Mouse (Mus musculus): ENCODE data around the gene Kdm2b. TPM values are rescaled to one million over a fixed set of nuclear protein-coding genes. Genes with fewer than 3 reads are reported as not detected.

Kdm2b gene
- polyA plus RNA-seq, 1 experiment from 2014 or later = 73.8 TPM

- DNase-seq (ENCODE audit: low spot score) = no peak
- no peak for ATAC-seq
- Histone ChIP-seq H3K27me3 (replicated peaks; ENCODE audit: control insufficient read depth, insufficient read depth, low read length) (no peaks in the 10 kb centered on the region), H3K4me3 (ENCODE audit: low read depth, low read length) (no peak overlapping the region), H3K4me1 (ENCODE audit: control insufficient read depth, insufficient read depth, low read length) (no peaks in the 10 kb centered on the region), H3K36me3 (ENCODE audit: control insufficient read depth, insufficient read depth, low read length) (peaks cover 7% of the 10 kb centered on the region), H3K4me2 (ENCODE audit: low read length) (no peak overlapping the region), H3K9me3 (replicated peaks; ENCODE audit: control insufficient read depth, low read length) (no peaks in the 10 kb centered on the region), H3K9ac (ENCODE audit: low read length) (no peak overlapping the region), H3K27ac (ENCODE audit: low read depth, low read length) (no peak overlapping the region)
- WGBS = 62% methylated on average over 6 of the region's 6 CpGs
Observed at GRCm38 (mm10) chr5:123027436-123027835, 37.8 kb upstream of the Kdm2b start.

GRCm38 (mm10) chr5:123026414-123026813, 36.8 kb upstream of the Kdm2b start:
- no peaks in the 10 kb centered on the region for H3K4me1 ChIP-seq (ENCODE audit: control insufficient read depth, insufficient read depth, low read length)
- 69% methylated on average over 6 of the region's 6 CpGs for WGBS
- DNase-seq (ENCODE audit: low spot score) (no peak), ATAC-seq (no peak)
- no peaks in the 10 kb centered on the region for H3K27me3 ChIP-seq (replicated peaks; ENCODE audit: control insufficient read depth, insufficient read depth, low read length)
- H3K9me3 ChIP-seq (replicated peaks; ENCODE audit: control insufficient read depth, low read length) = no peaks in the 10 kb centered on the region
- H3K4me3 ChIP-seq (ENCODE audit: low read depth, low read length) = no peak overlapping the region
- peaks cover 7% of the 10 kb centered on the region for H3K36me3 ChIP-seq (ENCODE audit: control insufficient read depth, insufficient read depth, low read length)
- no peak overlapping the region for H3K9ac ChIP-seq (ENCODE audit: low read length)
- H3K27ac ChIP-seq (ENCODE audit: low read depth, low read length) = no peak overlapping the region
- H3K4me2 ChIP-seq (ENCODE audit: low read length) = no peak overlapping the region

- DNase-seq (ENCODE audit: low spot score) (no peak), ATAC-seq (no peak)
- H3K27ac ChIP-seq (ENCODE audit: low read depth, low read length) = no peak overlapping the region
- H3K4me2 ChIP-seq (ENCODE audit: low read length) = no peak overlapping the region
- H3K36me3 ChIP-seq (ENCODE audit: control insufficient read depth, insufficient read depth, low read length) = peaks cover 7% of the 10 kb centered on the region
- no peak overlapping the region for H3K4me3 ChIP-seq (ENCODE audit: low read depth, low read length)
- H3K4me1 ChIP-seq (ENCODE audit: control insufficient read depth, insufficient read depth, low read length) = no peaks in the 10 kb centered on the region
- H3K9me3 ChIP-seq (replicated peaks; ENCODE audit: control insufficient read depth, low read length) = no peaks in the 10 kb centered on the region
- H3K27me3 ChIP-seq (replicated peaks; ENCODE audit: control insufficient read depth, insufficient read depth, low read length) = no peaks in the 10 kb centered on the region
- no peak overlapping the region for H3K9ac ChIP-seq (ENCODE audit: low read length)
- 85% methylated on average over 9 of the region's 9 CpGs for WGBS
Observed at GRCm38 (mm10) chr5:123024965-123025573, 35.4 kb upstream of the Kdm2b start.

GRCm38 (mm10) chr5:123024312-123024711, 34.7 kb upstream of the Kdm2b start:
- Histone ChIP-seq H3K9me3 (replicated peaks; ENCODE audit: control insufficient read depth, low read length) (no peaks in the 10 kb centered on the region), H3K4me3 (ENCODE audit: low read depth, low read length) (no peak overlapping the region), H3K27ac (ENCODE audit: low read depth, low read length) (no peak overlapping the region), H3K4me1 (ENCODE audit: control insufficient read depth, insufficient read depth, low read length) (peaks cover 4% of the 10 kb centered on the region), H3K4me2 (ENCODE audit: low read length) (no peak overlapping the region), H3K9ac (ENCODE audit: low read length) (no peak overlapping the region), H3K27me3 (replicated peaks; ENCODE audit: control insufficient read depth, insufficient read depth, low read length) (no peaks in the 10 kb centered on the region), H3K36me3 (ENCODE audit: control insufficient read depth, insufficient read depth, low read length) (peaks cover 3% of the 10 kb centered on the region)
- WGBS = 96% methylated on average over 6 of the region's 6 CpGs
- no peak for DNase-seq (ENCODE audit: low spot score)
- no peak for ATAC-seq

- no peak overlapping the region for H3K27ac ChIP-seq (ENCODE audit: low read depth, low read length)
- ATAC-seq = no peak
- H3K4me2 ChIP-seq (ENCODE audit: low read length) = no peak overlapping the region
- 81% methylated on average over 6 of the region's 6 CpGs for WGBS
- H3K27me3 ChIP-seq (replicated peaks; ENCODE audit: control insufficient read depth, insufficient read depth, low read length) = no peaks in the 10 kb centered on the region
- H3K9ac ChIP-seq (ENCODE audit: low read length) = no peak overlapping the region
- H3K9me3 ChIP-seq (replicated peaks; ENCODE audit: control insufficient read depth, low read length) = no peaks in the 10 kb centered on the region
- no peaks in the 10 kb centered on the region for H3K36me3 ChIP-seq (ENCODE audit: control insufficient read depth, insufficient read depth, low read length)
- H3K4me1 ChIP-seq (ENCODE audit: control insufficient read depth, insufficient read depth, low read length) = peaks cover 11% of the 10 kb centered on the region
- no peak overlapping the region for H3K4me3 ChIP-seq (ENCODE audit: low read depth, low read length)
- DNase-seq (ENCODE audit: low spot score) = no peak
Observed at GRCm38 (mm10) chr5:123023049-123023448, 33.4 kb upstream of the Kdm2b start.

- H3K4me2 ChIP-seq (ENCODE audit: low read length) = no peak overlapping the region
- ATAC-seq = no peak
- 88% methylated on average over 7 of the region's 7 CpGs for WGBS
Observed at GRCm38 (mm10) chr5:123021438-123021837, 31.8 kb upstream of the Kdm2b start.

GRCm38 (mm10) chr5:123020426-123020825, 30.8 kb upstream of the Kdm2b start:
- H3K4me1 ChIP-seq (ENCODE audit: control insufficient read depth, insufficient read depth, low read length) = peaks cover 19% of the 10 kb centered on the region
- H3K4me2 ChIP-seq (ENCODE audit: low read length) = no peak overlapping the region
- no peak overlapping the region for H3K27ac ChIP-seq (ENCODE audit: low read depth, low read length)
- H3K4me3 ChIP-seq (ENCODE audit: low read depth, low read length) = no peak overlapping the region
- whole genome bisulfite sequencing = 90% methylated on average over 5 of the region's 5 CpGs
- H3K9ac ChIP-seq (ENCODE audit: low read length) = no peak overlapping the region
- H3K9me3 ChIP-seq (replicated peaks; ENCODE audit: control insufficient read depth, low read length) = no peaks in the 10 kb centered on the region
- no peak for DNase-seq (ENCODE audit: low spot score)
- no peaks in the 10 kb centered on the region for H3K27me3 ChIP-seq (replicated peaks; ENCODE audit: control insufficient read depth, insufficient read depth, low read length)
- no peak for ATAC-seq
- H3K36me3 ChIP-seq (ENCODE audit: control insufficient read depth, insufficient read depth, low read length) = no peaks in the 10 kb centered on the region

More at GRCm38 (mm10) chr5:123021438-123021837, 31.8 kb upstream of the Kdm2b start:
- Histone ChIP-seq H3K4me3 (ENCODE audit: low read depth, low read length) (no peak overlapping the region), H3K9ac (ENCODE audit: low read length) (no peak overlapping the region), H3K36me3 (ENCODE audit: control insufficient read depth, insufficient read depth, low read length) (no peaks in the 10 kb centered on the region), H3K27ac (ENCODE audit: low read depth, low read length) (no peak overlapping the region), H3K27me3 (replicated peaks; ENCODE audit: control insufficient read depth, insufficient read depth, low read length) (no peaks in the 10 kb centered on the region), H3K4me1 (ENCODE audit: control insufficient read depth, insufficient read depth, low read length) (peaks cover 13% of the 10 kb centered on the region), H3K9me3 (replicated peaks; ENCODE audit: control insufficient read depth, low read length) (no peaks in the 10 kb centered on the region)
- no peak for DNase-seq (ENCODE audit: low spot score)

- DNase-seq (ENCODE audit: low spot score) (peak; percentile 82), ATAC-seq (peak; percentile 46)
- H3K36me3 ChIP-seq (ENCODE audit: control insufficient read depth, insufficient read depth, low read length) = no peaks in the 10 kb centered on the region
- 33% methylated on average over 10 of the region's 10 CpGs for WGBS
- no peaks in the 10 kb centered on the region for H3K27me3 ChIP-seq (replicated peaks; ENCODE audit: control insufficient read depth, insufficient read depth, low read length)
- H3K4me2 ChIP-seq (ENCODE audit: low read length) = peak overlapping the region; percentile 13; the same call in 1 of the 2 replicates
- peak overlapping the region; percentile 30; the same call in 1 of the 2 replicates for H3K9ac ChIP-seq (ENCODE audit: low read length)
- peaks cover 20% of the 10 kb centered on the region for H3K4me1 ChIP-seq (ENCODE audit: control insufficient read depth, insufficient read depth, low read length)
- H3K4me3 ChIP-seq (ENCODE audit: low read depth, low read length) = no peak overlapping the region
- peak overlapping the region; percentile 61 for H3K27ac ChIP-seq (ENCODE audit: low read depth, low read length)
- H3K9me3 ChIP-seq (replicated peaks; ENCODE audit: control insufficient read depth, low read length) = no peaks in the 10 kb centered on the region
Observed at GRCm38 (mm10) chr5:123019336-123020016, 29.9 kb upstream of the Kdm2b start.

GRCm38 (mm10) chr5:123017504-123017903, 27.9 kb upstream of the Kdm2b start:
- Histone ChIP-seq H3K36me3 (ENCODE audit: control insufficient read depth, insufficient read depth, low read length) (no peaks in the 10 kb centered on the region), H3K4me3 (ENCODE audit: low read depth, low read length) (no peak overlapping the region), H3K27ac (ENCODE audit: low read depth, low read length) (no peak overlapping the region), H3K4me2 (ENCODE audit: low read length) (no peak overlapping the region), H3K4me1 (ENCODE audit: control insufficient read depth, insufficient read depth, low read length) (peaks cover 20% of the 10 kb centered on the region), H3K27me3 (replicated peaks; ENCODE audit: control insufficient read depth, insufficient read depth, low read length) (no peaks in the 10 kb centered on the region), H3K9me3 (replicated peaks; ENCODE audit: control insufficient read depth, low read length) (no peaks in the 10 kb centered on the region), H3K9ac (ENCODE audit: low read length) (no peak overlapping the region)
- no peak for DNase-seq (ENCODE audit: low spot score)
- ATAC-seq = no peak
- 88% methylated on average over 4 of the region's 4 CpGs for WGBS
